Mouse (Mus musculus): ENCODE data around the gene Adipoq. TPM values are rescaled to one million over a fixed set of nuclear protein-coding genes. Genes with fewer than 3 reads are reported as not detected.

Adipoq gene
- total RNA-seq, 2 experiments from 2014 or later, result not detected

GRCm38 (mm10) chr16:23114339-23115171, 31.8 kb upstream of the Adipoq start:
- DNase-seq (ENCODE audit: low spot score in 2 of 2), result no peak

- no peak for DNase-seq (ENCODE audit: low spot score in 2 of 2)
These were observed 30.9 kb upstream of the Adipoq start for GRCm38 (mm10) chr16:23115486-23115885.

GRCm38 (mm10) chr16:23117173-23117572, 29.2 kb upstream of the Adipoq start:
- no peak for DNase-seq (ENCODE audit: low spot score in 2 of 2)

GRCm38 (mm10) chr16:23122446-23122845, 23.9 kb upstream of the Adipoq start:
- no peak for DNase-seq (ENCODE audit: low spot score in 2 of 2)

GRCm38 (mm10) chr16:23123104-23123503, 23.2 kb upstream of the Adipoq start:
- DNase-seq (ENCODE audit: low spot score in 2 of 2), result no peak

GRCm38 (mm10) chr16:23124398-23124797, 21.9 kb upstream of the Adipoq start:
- DNase-seq (ENCODE audit: low spot score in 2 of 2), result no peak

GRCm38 (mm10) chr16:23127311-23127672, 19.0 kb upstream of the Adipoq start:
- no peak for DNase-seq (ENCODE audit: low spot score in 2 of 2)

GRCm38 (mm10) chr16:23127673-23128375, 18.5 kb upstream of the Adipoq start, which contains the start of gene Rfc4:
Rfc4 (minus strand) TSS chr16:23127737.
- peak; percentile 93 to 94 for DNase-seq (ENCODE audit: low spot score in 2 of 2)

GRCm38 (mm10) chr16:23130303-23130702, 16.0 kb upstream of the Adipoq start:
- no peak for DNase-seq (ENCODE audit: low spot score in 2 of 2)

- no peak for DNase-seq (ENCODE audit: low spot score in 2 of 2)
These were observed 14.0 kb upstream of the Adipoq start for GRCm38 (mm10) chr16:23132336-23132735.

- DNase-seq (ENCODE audit: low spot score in 2 of 2), result no peak
These were observed 10.8 kb upstream of the Adipoq start for GRCm38 (mm10) chr16:23135421-23136149.

GRCm38 (mm10) chr16:23136406-23136970, 9.8 kb upstream of the Adipoq start:
- no peak for DNase-seq (ENCODE audit: low spot score in 2 of 2)

- no peak for DNase-seq (ENCODE audit: low spot score in 2 of 2)
These were observed 5.4 kb upstream of the Adipoq start for GRCm38 (mm10) chr16:23140911-23141310.

- no peak for DNase-seq (ENCODE audit: low spot score in 2 of 2)
These were observed 2.0 kb upstream of the Adipoq start for GRCm38 (mm10) chr16:23144326-23144725.

GRCm38 (mm10) chr16:23145211-23145610, 1.1 kb upstream of the Adipoq start:
- no peak for DNase-seq (ENCODE audit: low spot score in 2 of 2)

GRCm38 (mm10) chr16:23148936-23149335, 2.6 kb downstream of the Adipoq start:
- no peak for DNase-seq (ENCODE audit: low spot score in 2 of 2)

- no peak for DNase-seq (ENCODE audit: low spot score in 2 of 2)
These were observed 3.1 kb downstream of the Adipoq start for GRCm38 (mm10) chr16:23149396-23149795.

GRCm38 (mm10) chr16:23151423-23151822, 5.1 kb downstream of the Adipoq start:
- DNase-seq (ENCODE audit: low spot score in 2 of 2), result peak in 1 of 2 experiments; percentile 43

GRCm38 (mm10) chr16:23154261-23154660, 7.9 kb downstream of the Adipoq start:
- no peak for DNase-seq (ENCODE audit: low spot score in 2 of 2)

- DNase-seq (ENCODE audit: low spot score in 2 of 2), result no peak
These were observed 10.7 kb downstream of the Adipoq start for GRCm38 (mm10) chr16:23157013-23157412.

GRCm38 (mm10) chr16:23158292-23158691, 12.0 kb downstream of the Adipoq start:
- DNase-seq (ENCODE audit: low spot score in 2 of 2), result no peak

All from layer of hippocampus, postnatal 10 days (tissue).